Mouse (Mus musculus) thymus, adult 18-20 months (tissue): Measurements from ENCODE around the gene Ubxn4.
"Not testable (repeated sequence)": the region's sequence is repeated elsewhere in the genome, so short reads cannot be mapped to it uniquely, and the experiment has no call there.

Source experiments
- DNase-seq, 2 experiments: peaks; one replicate each; pipeline ENCODE4 v3.0.0; 2022; ENCODE audit warnings: mixed read lengths in 2 of 2

The Ubxn4 gene

DNA sequence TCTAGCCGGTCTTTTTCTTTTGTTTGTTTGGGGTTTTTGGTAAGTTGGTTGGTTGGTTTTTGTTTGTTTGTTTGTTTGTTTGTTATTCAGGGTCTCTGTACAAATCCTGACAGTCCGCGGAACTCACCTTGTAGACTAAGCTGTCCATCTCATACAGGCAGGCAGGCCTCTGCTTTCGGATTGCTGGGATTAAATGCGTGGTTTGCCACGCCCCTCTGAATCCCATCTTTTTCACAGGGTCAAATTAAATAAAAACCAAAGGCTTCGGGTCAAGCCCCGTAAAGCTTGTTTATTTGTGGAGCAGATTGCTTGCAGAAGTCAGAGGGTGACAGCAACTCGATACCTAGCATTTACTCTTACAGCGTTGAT lies at the start of gene Ubxn4:
Gene Ubxn4, plus strand, starts transcription at position 338 of the 369 bp plus-strand sequence.
- DNase-seq = no peak

DNA sequence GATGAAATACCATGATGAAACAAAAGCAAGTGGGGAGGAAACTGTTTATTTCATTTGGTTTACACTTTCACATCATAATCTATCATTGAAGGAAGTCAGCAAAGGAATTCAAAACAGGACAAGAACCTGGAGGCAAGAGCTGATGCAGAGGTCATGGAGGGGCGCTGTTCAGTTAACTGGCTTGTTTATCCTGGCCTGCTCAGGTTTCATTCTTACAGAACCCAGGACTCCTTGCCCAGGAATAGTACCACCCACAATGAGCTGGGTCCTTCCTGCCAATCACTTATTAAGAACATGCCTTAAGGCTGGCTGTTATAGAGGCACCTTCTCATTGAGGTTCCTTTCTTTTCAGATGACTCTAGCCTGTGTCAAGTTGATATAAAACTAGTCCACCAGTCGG lies 49.8 kb upstream of the Ubxn4 start:
- DNase-seq = no peak

GRCm38 (mm10) chr1:128197353-128197752 lies 46.4 kb upstream of the Ubxn4 start:
- DNase-seq = no peak

GRCm38 (mm10) chr1:128213261-128213660 lies 30.5 kb upstream of the Ubxn4 start:
- DNase-seq = no peak

- DNase-seq = no peak
Observed at GRCm38 (mm10) chr1:128221886-128222285, 21.9 kb upstream of the Ubxn4 start.

GRCm38 (mm10) chr1:128223304-128223703 lies 20.5 kb upstream of the Ubxn4 start:
- DNase-seq = no peak

- no peak for DNase-seq
Observed at GRCm38 (mm10) chr1:128235181-128235580, 8.6 kb upstream of the Ubxn4 start.

DNA sequence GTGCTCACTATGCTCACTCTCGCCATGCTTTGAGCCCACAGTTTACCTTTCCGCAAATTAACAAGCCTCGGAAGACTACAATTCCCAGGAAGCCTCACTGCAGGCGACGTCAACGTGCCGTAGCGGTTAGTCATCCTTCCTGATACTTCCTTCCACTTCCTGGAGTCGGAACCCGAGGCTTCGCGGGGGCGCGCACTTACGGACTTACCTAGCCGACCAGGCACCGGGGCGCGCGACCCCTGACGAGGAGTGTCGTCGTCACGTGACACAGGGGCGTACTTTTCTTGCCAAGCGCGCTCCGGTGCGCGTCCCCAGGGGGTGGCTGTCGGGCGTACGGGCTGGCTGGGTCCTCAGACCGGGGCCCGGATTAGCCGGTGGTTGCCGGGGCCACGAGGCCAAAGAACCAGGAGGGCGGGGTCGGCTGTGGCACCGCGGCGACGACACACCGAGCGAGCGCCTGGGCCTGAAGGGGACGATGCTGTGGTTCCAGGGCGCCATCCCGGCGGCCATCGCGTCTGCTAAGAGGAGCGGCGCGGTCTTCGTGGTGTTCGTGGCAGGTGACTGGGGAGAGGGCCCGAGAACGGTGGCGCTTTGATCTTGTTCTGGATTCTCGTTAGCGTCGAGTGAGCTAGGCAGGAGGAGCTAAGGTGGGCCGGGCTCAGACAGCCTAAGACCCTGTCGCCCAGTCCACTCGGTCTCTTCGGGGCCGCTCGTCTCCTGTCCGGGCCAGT lies 397 bp downstream of the Ubxn4 start:
- peak; percentile 99 for DNase-seq

GRCm38 (mm10) chr1:128244727-128245355 lies 1.1 kb downstream of the Ubxn4 start:
- DNase-seq = peak; percentile 43 to 44

GRCm38 (mm10) chr1:128267061-128267460 lies 23.3 kb downstream of the Ubxn4 start:
- DNase-seq = not testable (repeated sequence)

DNA sequence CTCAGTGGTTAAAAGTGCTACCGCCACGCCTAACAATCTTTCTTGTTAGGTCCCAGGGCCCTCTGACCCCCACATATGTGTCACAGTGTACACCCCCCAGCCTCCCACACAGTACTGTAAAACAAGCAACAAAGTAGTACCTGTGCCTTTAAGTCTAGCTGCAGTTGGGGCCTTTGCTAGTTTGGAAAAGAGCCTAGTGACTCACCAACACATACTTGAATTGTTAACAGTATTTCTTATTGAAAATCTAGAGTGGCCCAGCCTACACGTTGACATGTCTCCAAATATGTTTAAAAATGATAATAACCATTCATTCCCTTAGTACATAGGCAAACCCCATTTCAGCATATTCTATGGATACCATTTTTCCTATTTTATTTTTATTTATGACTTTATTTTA lies 27.0 kb downstream of the Ubxn4 start:
- no peak for DNase-seq

DNA sequence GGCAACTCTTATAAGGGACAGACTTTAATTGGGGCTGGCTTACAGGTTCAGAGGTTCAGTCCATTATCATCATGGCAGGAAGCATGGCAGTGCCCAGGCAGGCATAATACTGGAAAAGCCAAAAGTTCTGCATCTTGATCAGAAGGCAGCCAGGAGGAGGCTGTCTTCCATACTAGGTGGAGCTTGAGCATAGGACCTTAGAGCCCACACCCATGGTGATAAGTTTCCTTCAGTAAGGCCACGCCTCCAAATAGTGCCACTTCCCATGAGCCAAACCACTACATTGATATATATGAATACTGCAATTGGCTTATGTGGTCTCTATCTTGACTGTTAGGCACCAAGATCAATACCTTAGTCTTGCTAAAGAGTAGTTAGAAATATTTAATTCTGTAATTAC lies 32.1 kb downstream of the Ubxn4 start:
- no peak for DNase-seq

DNA sequence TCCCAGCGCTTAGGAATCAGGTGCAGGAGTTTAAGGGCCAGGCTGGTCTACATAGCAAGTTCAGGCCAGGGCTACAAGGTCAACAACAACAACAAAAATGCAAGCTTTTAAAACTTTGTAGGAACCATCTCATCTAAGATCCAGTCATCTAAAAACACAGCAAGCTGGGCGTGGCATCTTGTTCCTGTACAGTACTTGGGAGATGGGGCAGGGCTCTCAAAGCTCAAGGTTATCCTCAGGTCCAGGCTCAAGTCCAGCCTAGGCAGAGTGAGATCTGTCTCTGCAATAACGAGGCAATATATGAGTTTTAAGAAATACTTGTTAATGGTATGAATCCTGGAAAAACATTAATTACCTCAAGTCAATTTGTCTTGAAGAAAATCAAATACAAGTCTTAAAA lies 34.8 kb downstream of the Ubxn4 start:
- no peak for DNase-seq

- no peak for DNase-seq
Observed at GRCm38 (mm10) chr1:128281753-128282152, 38.0 kb downstream of the Ubxn4 start.

DNA sequence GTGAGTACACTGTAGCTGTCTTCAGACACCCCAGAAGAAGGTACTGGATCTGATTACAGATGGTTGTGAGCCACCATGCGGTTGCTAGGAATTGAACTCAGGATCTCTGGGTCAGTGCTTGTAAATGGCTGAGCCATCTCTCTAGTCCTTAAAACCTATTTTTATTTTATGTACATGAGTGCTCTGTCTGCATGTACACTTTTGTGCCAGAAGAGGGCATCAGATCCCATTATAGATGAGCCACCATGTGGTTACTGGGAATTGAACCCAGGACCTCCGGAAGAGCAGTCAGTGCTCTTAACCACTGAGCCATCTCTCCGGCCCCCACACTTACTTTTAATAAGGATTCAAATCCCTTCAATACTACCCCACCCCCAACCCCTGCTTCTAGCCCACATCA lies 39.2 kb downstream of the Ubxn4 start:
- DNase-seq = no peak

DNA sequence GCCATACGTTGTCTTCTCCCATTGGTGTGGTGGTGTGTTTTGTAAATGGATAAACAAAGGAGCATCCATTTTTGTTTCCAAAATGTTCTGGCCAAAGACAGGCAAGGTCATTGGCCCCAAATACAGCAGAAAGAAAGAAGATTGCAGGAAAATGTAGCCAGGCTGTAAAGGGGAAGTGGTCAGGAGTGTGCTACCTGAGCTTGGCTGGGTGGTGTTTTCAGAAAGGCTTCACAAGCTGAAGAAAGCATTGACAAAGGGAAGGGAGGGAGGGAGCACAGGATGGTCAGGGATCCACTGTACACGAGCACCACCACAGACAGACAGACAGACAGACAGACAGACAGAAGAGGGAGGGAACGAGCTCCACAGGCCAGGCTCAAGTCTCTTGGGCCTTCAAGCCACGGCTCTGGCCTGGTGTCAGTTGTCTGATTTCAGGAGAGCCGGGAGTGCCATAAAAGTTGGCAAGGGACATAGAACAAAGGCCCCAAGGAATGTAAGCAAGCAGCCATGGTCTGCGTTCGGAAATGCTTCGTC lies 40.5 kb downstream of the Ubxn4 start:
- DNase-seq = no peak

- no peak for DNase-seq
Observed at GRCm38 (mm10) chr1:128285136-128285535, 41.4 kb downstream of the Ubxn4 start.

- no peak for DNase-seq
Observed at GRCm38 (mm10) chr1:128290295-128290694, 46.5 kb downstream of the Ubxn4 start.

GRCm38 (mm10) chr1:128293524-128293923 lies 49.8 kb downstream of the Ubxn4 start:
- DNase-seq = no peak

- no peak for DNase-seq
Observed at GRCm38 (mm10) chr1:128295296-128295695, 51.5 kb downstream of the Ubxn4 start.

DNA sequence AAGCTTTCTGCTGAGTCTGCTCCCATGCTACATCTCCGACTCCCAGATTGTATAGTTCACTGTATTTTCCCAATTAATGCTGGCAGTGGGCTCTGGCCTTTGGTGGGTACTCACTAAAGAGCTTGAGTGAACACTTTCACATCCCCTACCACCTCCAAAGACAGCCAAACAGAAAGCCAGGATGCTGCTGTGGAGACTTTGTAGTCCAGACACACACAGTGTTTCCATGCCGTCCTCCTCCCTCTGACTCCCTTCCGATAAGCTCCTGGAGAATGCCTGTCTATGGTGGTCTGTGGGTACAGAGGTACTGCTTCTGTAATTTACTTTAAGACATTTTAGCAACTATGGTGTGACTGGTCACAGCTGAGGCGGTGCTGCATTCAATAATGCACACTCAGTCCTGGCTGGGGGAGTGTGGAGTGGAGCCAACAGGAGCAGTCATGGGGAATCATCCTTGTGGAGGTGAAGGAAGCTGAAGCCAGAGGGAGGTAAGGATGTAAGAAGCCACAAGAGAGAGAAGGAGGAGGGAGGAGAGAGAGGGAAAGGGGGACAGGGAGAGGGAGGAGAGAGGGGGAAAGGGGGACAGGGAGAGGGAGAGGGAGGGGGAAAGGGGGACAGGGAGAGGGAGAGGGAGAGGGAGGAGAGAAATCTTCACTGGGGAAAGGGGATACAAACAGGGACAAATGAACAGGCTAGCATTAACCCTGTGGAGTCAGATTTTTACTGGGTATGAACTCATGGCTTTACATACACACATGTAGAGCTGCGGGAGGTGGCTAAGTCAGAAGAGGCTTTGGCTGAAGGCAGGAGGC lies 52.2 kb downstream of the Ubxn4 start:
- DNase-seq = no peak

DNA sequence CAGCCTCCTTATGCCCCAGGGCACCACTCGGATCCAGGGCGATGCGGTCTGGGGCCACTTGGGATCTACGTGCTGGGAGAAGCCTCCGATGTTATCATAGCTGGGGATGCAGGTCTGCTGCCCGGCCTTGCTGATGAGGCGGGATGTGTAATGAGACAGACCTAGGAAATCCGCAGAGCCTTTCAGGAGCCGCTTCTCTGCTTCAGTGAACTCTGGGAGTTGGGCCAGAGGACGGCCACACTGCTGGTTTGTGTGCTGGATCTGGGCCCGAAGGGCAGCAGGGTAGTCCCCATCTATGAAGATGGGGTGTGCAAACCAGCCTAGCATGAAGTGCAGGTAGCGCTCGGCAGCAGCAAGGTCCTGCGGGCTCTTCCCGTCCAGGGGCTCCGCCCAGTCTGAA lies 60.1 kb downstream of the Ubxn4 start:
- no peak for DNase-seq

DNA sequence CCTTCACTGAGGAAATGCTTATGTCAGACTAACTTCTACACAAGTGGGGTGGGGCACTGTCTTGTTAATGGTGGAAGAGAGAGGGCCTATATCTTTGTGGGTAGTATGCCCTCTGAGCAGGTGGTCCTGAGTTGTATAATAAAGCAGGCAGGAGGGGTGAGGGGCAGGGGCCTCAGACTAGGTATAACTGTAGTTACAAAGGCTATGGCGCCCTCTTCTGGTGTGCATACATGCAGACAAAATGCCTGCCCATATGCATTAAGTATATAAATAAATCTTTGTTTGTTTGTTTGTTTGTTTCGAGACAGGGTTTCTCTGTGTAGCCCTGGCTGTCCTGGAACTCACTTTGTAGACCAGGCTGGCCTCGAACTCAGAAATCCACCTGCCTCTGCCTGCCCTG lies 65.3 kb downstream of the Ubxn4 start:
- DNase-seq = no peak

DNA sequence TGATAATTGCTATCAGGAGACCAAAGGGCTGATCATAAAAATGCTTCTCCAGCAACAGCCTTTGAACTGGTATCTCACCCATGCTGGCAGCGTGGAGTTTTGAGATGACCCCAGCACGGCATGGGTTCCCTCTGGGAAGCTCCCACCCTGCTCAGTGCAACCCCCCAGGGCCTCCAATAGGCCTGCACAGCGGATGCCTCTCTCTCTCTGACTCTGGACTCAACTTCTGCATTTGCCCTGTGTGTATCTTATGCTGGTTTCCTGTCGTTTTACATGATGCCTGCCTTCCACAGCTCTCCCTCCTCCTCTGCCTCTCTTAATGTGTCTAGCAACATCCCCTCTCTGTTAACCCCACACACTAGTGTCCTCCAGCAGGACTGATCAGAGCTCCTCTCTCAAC lies 70.9 kb downstream of the Ubxn4 start:
- DNase-seq = no peak
